Mouse (Mus musculus): ENCODE measurements around the gene Rasgef1a. TPM values are rescaled to one million over a fixed set of nuclear protein-coding genes. Genes with fewer than 3 reads are reported as not detected.

Rasgef1a gene
- polyA plus RNA-seq, 1 experiment from 2014 or later = 0.49 TPM

DNA sequence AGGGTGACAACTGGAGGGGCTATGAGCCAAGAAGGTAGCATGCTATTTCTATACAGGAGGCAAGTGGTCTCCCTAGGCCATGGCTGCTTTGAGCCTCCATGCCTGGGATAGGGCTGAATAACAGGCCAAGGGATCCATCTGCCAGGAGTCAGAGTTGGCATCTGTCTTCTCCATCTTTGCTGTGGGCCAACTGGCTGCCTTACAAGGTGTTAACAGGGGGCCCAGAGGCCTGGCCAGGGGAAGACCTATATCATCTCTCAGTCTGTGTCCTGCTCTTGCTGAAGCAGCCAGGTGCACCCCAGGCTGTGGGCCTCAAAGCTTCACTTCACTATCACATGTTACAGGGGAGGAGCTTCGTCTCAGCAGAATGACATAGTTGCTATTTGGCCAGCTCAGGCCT is 60.9 kb downstream of the Rasgef1a start:
- ATAC-seq (ENCODE audit: low read depth) = no peak
- Histone ChIP-seq H3K27me3 (replicated peaks; ENCODE audit: control insufficient read depth, insufficient read depth, low read length) (peaks cover under 1% of the 10 kb centered on the region; the same call in 1 of the 2 replicates), H3K27ac (replicated peaks; ENCODE audit: low read depth, low read length) (no peak overlapping the region), H3K9me3 (ENCODE audit: control insufficient read depth, low read length) (no peaks in the 10 kb centered on the region), H3K36me3 (ENCODE audit: control insufficient read depth, insufficient read depth, low read length) (no peaks in the 10 kb centered on the region), H3K4me1 (ENCODE audit: control insufficient read depth, insufficient read depth, low read length) (0 out of 2 replicates have a peak, but pooled peaks cover 8% of the 10 kb centered on the region), H3K4me2 (ENCODE audit: low read depth, low read length) (no peak overlapping the region), H3K4me3 (ENCODE audit: low read depth, low read length) (no peak overlapping the region), H3K9ac (ENCODE audit: low read depth, low read length) (no peak overlapping the region)
- 81% methylated on average over 1 of the region's 1 CpGs for WGBS
- DNase-seq (ENCODE audit: low spot score) = no peak

DNA sequence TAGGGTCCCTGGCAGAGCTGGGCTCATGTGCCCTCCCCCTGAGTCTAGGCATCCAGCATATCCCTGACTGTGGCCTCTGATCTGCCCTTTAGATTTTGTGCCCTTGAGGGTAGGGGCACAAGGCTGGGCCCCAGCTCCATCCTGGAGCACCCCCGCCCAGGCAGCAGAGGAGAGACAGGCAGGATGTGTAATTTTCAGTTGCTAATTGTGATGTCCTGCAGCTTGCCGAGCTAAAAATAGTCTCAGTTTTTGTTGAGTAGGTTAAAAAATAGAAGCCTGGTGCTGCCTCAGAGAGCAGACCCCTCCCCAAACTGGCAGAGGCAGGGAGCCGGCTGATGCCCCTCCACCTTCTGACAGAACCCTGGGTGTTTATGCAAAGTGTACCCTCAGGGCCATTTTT is 62.9 kb downstream of the Rasgef1a start:
- DNase-seq (ENCODE audit: low spot score) (no peak), ATAC-seq (ENCODE audit: low read depth) (no peak)
- H3K4me2 ChIP-seq (ENCODE audit: low read depth, low read length) = no peak overlapping the region
- 0 out of 2 replicates have a peak overlapping the region, but pooled peaks have one; percentile 25 for H3K9ac ChIP-seq (ENCODE audit: low read depth, low read length)
- 0 out of 2 replicates have a peak, but pooled peaks cover 8% of the 10 kb centered on the region for H3K4me1 ChIP-seq (ENCODE audit: control insufficient read depth, insufficient read depth, low read length)
- no peaks in the 10 kb centered on the region for H3K9me3 ChIP-seq (ENCODE audit: control insufficient read depth, low read length)
- no peaks in the 10 kb centered on the region for H3K27me3 ChIP-seq (replicated peaks; ENCODE audit: control insufficient read depth, insufficient read depth, low read length)
- no peak overlapping the region; the same call in 1 of the 2 replicates for H3K27ac ChIP-seq (replicated peaks; ENCODE audit: low read depth, low read length)
- H3K4me3 ChIP-seq (ENCODE audit: low read depth, low read length) = no peak overlapping the region
- 37% methylated on average over 3 of the region's 3 CpGs for WGBS
- H3K36me3 ChIP-seq (ENCODE audit: control insufficient read depth, insufficient read depth, low read length) = no peaks in the 10 kb centered on the region

DNA sequence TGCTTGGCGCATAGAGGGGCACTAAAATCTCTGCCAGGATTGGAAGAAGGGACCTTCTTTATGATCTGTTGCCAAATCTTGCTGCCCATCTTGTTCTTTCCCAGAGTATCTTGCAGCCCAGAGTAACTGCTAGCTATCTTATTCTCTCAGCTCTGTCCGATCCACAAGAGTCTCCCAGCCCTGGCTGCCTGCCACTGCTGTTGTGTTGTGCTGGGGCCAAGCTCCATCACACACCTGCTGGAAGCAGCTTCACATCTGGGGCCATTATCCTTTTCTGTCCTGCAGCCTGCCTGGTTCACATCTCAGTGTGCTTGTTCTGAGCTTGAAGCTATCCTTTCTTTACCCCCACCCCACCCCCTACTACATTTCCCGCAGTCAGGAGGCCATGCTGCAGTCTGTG is 65.0 kb downstream of the Rasgef1a start:
- Histone ChIP-seq H3K9me3 (ENCODE audit: control insufficient read depth, low read length) (no peaks in the 10 kb centered on the region), H3K4me3 (ENCODE audit: low read depth, low read length) (no peak overlapping the region), H3K36me3 (ENCODE audit: control insufficient read depth, insufficient read depth, low read length) (no peaks in the 10 kb centered on the region), H3K4me2 (ENCODE audit: low read depth, low read length) (no peak overlapping the region), H3K27ac (replicated peaks; ENCODE audit: low read depth, low read length) (no peak overlapping the region), H3K9ac (ENCODE audit: low read depth, low read length) (no peak overlapping the region), H3K4me1 (ENCODE audit: control insufficient read depth, insufficient read depth, low read length) (0 out of 2 replicates have a peak, but pooled peaks cover 8% of the 10 kb centered on the region), H3K27me3 (replicated peaks; ENCODE audit: control insufficient read depth, insufficient read depth, low read length) (no peaks in the 10 kb centered on the region)
- ATAC-seq (ENCODE audit: low read depth) = no peak
- WGBS = 72% methylated on average over 3 of the region's 3 CpGs
- DNase-seq (ENCODE audit: low spot score) = no peak

DNA sequence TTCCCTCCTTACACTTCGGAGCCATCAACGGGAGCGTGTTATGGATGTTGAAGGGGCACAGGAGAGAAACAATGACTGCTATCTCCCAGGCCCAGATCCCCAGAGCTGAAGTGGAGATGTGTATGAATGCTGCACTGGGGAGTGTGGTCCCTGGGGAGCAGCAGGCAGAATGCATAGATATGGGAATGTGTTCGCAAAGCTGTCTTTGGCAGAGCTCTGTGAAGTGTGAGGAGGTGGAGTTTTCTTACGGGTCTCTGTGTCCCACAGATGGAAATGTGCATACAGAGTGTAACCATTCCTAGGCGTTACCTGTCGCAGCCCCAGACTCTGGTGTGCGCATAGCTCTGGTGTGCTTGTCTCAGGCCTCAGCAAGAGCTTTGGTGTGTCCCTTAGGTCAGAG is 65.5 kb downstream of the Rasgef1a start:
- Histone ChIP-seq H3K9ac (ENCODE audit: low read depth, low read length) (no peak overlapping the region), H3K9me3 (ENCODE audit: control insufficient read depth, low read length) (no peaks in the 10 kb centered on the region), H3K27ac (replicated peaks; ENCODE audit: low read depth, low read length) (no peak overlapping the region), H3K36me3 (ENCODE audit: control insufficient read depth, insufficient read depth, low read length) (no peaks in the 10 kb centered on the region), H3K4me3 (ENCODE audit: low read depth, low read length) (no peak overlapping the region), H3K4me2 (ENCODE audit: low read depth, low read length) (no peak overlapping the region), H3K27me3 (replicated peaks; ENCODE audit: control insufficient read depth, insufficient read depth, low read length) (no peaks in the 10 kb centered on the region), H3K4me1 (ENCODE audit: control insufficient read depth, insufficient read depth, low read length) (0 out of 2 replicates have a peak, but pooled peaks cover 8% of the 10 kb centered on the region)
- DNase-seq (ENCODE audit: low spot score) = no peak
- 86% methylated on average over 8 of the region's 8 CpGs for WGBS
- ATAC-seq (ENCODE audit: low read depth) = no peak

- H3K4me1 ChIP-seq (ENCODE audit: control insufficient read depth, insufficient read depth, low read length) = 0 out of 2 replicates have a peak, but pooled peaks cover 8% of the 10 kb centered on the region
These were observed 66.2 kb downstream of the Rasgef1a start for GRCm38 (mm10) chr6:118077421-118077820.

DNA sequence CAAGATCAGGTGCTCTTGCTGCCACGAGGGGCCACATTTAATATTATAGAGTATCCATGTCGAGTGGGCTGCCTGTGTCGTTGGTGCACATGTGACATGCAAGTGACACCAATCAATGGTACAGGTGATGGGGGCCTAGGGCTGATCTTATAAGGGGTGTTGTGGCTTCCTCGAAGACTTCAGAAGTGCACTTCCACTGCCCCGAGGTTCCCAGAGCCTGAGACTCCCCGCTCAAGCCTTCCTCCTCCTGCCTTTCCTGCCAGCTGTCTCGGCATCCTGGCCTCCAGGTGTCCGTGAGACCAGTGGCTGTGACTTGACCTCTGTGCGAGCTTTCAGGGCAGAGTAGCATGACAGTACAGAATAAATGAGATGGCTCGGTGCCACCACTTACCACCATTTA is 67.5 kb downstream of the Rasgef1a start:
- no peaks in the 10 kb centered on the region for H3K9me3 ChIP-seq (ENCODE audit: control insufficient read depth, low read length)
- DNase-seq (ENCODE audit: low spot score) = no peak
- no peaks in the 10 kb centered on the region for H3K36me3 ChIP-seq (ENCODE audit: control insufficient read depth, insufficient read depth, low read length)
- no peak overlapping the region for H3K4me2 ChIP-seq (ENCODE audit: low read depth, low read length)
- H3K4me3 ChIP-seq (ENCODE audit: low read depth, low read length) = no peak overlapping the region
- 0 out of 2 replicates have a peak, but pooled peaks cover 7% of the 10 kb centered on the region for H3K4me1 ChIP-seq (ENCODE audit: control insufficient read depth, insufficient read depth, low read length)
- H3K27me3 ChIP-seq (replicated peaks; ENCODE audit: control insufficient read depth, insufficient read depth, low read length) = no peaks in the 10 kb centered on the region
- WGBS = 63% methylated on average over 10 of the region's 10 CpGs
- H3K9ac ChIP-seq (ENCODE audit: low read depth, low read length) = no peak overlapping the region
- no peak for ATAC-seq (ENCODE audit: low read depth)
- H3K27ac ChIP-seq (replicated peaks; ENCODE audit: low read depth, low read length) = no peak overlapping the region

More at GRCm38 (mm10) chr6:118077421-118077820, 66.2 kb downstream of the Rasgef1a start:
- H3K9me3 ChIP-seq (ENCODE audit: control insufficient read depth, low read length) = no peaks in the 10 kb centered on the region
- H3K27me3 ChIP-seq (replicated peaks; ENCODE audit: control insufficient read depth, insufficient read depth, low read length) = no peaks in the 10 kb centered on the region
- no peak for DNase-seq (ENCODE audit: low spot score)
- WGBS = 71% methylated on average over 6 of the region's 7 CpGs
- no peaks in the 10 kb centered on the region for H3K36me3 ChIP-seq (ENCODE audit: control insufficient read depth, insufficient read depth, low read length)
- no peak for ATAC-seq (ENCODE audit: low read depth)
- no peak overlapping the region for H3K9ac ChIP-seq (ENCODE audit: low read depth, low read length)
- H3K27ac ChIP-seq (replicated peaks; ENCODE audit: low read depth, low read length) = no peak overlapping the region
- H3K4me2 ChIP-seq (ENCODE audit: low read depth, low read length) = no peak overlapping the region
- H3K4me3 ChIP-seq (ENCODE audit: low read depth, low read length) = no peak overlapping the region

DNA sequence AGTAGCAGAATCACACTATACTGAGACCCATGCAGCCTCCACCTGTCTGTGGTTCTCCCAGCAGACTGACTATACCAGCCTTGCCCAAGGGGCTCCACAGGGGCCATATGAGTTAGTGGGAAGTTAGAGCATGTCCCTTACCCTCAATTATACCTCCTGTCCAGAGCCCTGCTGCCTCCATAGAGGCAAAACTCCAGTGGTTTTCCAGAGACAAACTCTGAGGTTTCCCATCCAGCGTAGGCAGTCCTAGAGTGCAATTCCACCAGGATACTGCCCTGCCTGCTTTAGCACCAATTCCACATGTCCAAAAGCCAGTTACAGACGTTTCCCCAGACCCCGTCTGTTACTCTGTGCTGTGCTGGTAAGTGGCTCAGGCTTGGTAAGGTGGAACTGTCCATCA is 68.1 kb downstream of the Rasgef1a start:
- WGBS = 51% methylated on average over 3 of the region's 3 CpGs
- DNase-seq (ENCODE audit: low spot score) (no peak), ATAC-seq (ENCODE audit: low read depth) (no peak)
- Histone ChIP-seq H3K36me3 (ENCODE audit: control insufficient read depth, insufficient read depth, low read length) (no peaks in the 10 kb centered on the region), H3K9me3 (ENCODE audit: control insufficient read depth, low read length) (no peaks in the 10 kb centered on the region), H3K4me2 (ENCODE audit: low read depth, low read length) (no peak overlapping the region), H3K27ac (replicated peaks; ENCODE audit: low read depth, low read length) (no peak overlapping the region), H3K4me1 (ENCODE audit: control insufficient read depth, insufficient read depth, low read length) (0 out of 2 replicates have a peak, but pooled peaks cover 2% of the 10 kb centered on the region), H3K4me3 (ENCODE audit: low read depth, low read length) (no peak overlapping the region), H3K27me3 (replicated peaks; ENCODE audit: control insufficient read depth, insufficient read depth, low read length) (no peaks in the 10 kb centered on the region), H3K9ac (ENCODE audit: low read depth, low read length) (no peak overlapping the region)

DNA sequence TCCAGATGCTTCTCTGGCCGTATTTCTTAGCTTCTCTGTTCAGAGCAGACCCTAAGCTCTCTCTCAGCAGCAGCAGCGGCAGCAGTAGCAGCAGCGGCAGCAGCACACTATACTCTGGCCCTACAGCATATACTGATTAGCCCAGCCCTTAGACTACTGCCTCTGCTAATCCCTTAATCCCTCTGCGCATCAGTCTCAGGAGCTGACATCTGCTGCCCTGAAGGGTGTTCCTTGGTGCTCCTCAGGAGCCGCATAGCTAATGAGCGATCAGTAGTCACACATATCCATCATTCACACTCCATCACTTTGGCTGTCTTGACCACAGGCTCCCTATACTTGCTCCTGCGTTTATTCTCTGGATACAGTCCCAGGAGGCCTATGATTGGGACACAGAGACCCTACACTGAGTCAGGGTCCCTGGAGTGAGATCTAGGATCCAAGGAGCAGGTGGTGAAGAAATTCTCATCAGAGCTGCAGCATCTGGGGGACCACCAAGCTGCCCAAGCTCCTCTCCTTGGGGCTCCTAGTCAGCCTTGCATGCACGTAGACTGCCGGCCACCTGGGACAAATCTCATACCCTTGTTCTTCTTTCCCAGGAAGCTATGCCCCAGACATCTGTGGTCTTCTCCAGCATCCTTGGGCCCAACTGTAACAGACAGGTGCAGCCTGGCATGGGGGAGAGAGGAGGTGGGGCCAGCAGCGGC is 68.7 kb downstream of the Rasgef1a start:
- no peaks in the 10 kb centered on the region for H3K36me3 ChIP-seq (ENCODE audit: control insufficient read depth, insufficient read depth, low read length)
- WGBS = 55% methylated on average over 10 of the region's 10 CpGs
- no peaks in the 10 kb centered on the region for H3K4me1 ChIP-seq (ENCODE audit: control insufficient read depth, insufficient read depth, low read length)
- H3K27ac ChIP-seq (replicated peaks; ENCODE audit: low read depth, low read length) = no peak overlapping the region
- H3K4me2 ChIP-seq (ENCODE audit: low read depth, low read length) = no peak overlapping the region
- H3K9ac ChIP-seq (ENCODE audit: low read depth, low read length) = no peak overlapping the region
- 0 out of 2 replicates have a peak, but pooled peaks have one; percentile 34 for ATAC-seq (ENCODE audit: low read depth)
- no peaks in the 10 kb centered on the region for H3K27me3 ChIP-seq (replicated peaks; ENCODE audit: control insufficient read depth, insufficient read depth, low read length)
- DNase-seq (ENCODE audit: low spot score) = no peak
- no peaks in the 10 kb centered on the region for H3K9me3 ChIP-seq (ENCODE audit: control insufficient read depth, low read length)
- H3K4me3 ChIP-seq (ENCODE audit: low read depth, low read length) = no peak overlapping the region

DNA sequence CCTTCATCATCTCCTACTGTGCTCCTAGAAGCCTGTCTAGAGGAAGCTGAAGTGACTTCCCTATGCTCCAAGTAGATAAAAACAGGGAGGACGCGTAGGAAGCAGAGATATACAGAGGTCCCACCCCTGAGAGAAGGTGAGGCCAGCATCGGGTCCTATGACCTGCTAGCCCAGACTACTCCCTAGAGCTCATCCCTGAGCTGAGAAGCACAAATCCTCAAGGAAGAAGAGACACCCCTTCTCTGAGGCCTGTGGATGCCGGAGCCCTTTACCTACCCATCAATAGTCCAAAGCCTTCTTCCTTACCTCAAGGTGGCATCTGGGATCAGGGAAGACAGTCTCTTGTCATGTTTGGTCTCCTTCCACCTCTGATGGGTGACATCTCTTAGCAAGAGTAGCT is 69.5 kb downstream of the Rasgef1a start:
- Histone ChIP-seq H3K27ac (replicated peaks; ENCODE audit: low read depth, low read length) (no peak overlapping the region), H3K36me3 (ENCODE audit: control insufficient read depth, insufficient read depth, low read length) (no peaks in the 10 kb centered on the region), H3K27me3 (replicated peaks; ENCODE audit: control insufficient read depth, insufficient read depth, low read length) (no peaks in the 10 kb centered on the region), H3K9ac (ENCODE audit: low read depth, low read length) (no peak overlapping the region), H3K4me1 (ENCODE audit: control insufficient read depth, insufficient read depth, low read length) (no peaks in the 10 kb centered on the region), H3K9me3 (ENCODE audit: control insufficient read depth, low read length) (no peaks in the 10 kb centered on the region), H3K4me3 (ENCODE audit: low read depth, low read length) (no peak overlapping the region), H3K4me2 (ENCODE audit: low read depth, low read length) (no peak overlapping the region)
- ATAC-seq (ENCODE audit: low read depth) = no peak
- DNase-seq (ENCODE audit: low spot score) = no peak
- 90% methylated on average over 4 of the region's 4 CpGs for WGBS
